ENCODE assay signal across 20 mouse cellular contexts in the genomic region with DNA sequence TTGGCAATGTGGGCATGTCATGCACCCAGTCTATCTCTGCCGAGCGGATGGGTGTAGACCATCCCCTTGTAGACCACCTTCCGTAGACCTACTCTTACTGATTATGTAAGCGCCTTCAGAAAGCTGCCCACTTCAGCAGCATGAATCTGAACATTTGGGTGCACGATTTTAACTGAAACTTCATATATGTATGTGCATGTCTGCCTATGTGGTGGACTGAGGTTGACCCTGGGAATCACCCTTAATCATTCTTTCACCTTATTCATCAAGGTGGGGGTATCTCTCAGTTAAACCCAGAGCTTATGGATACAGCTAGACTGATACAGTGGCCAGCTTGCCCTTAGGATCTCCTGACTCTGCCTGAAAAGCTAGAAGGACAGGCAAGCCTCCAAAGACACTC. TPM values are rescaled to one million over a fixed set of nuclear protein-coding genes. Genes with fewer than 3 reads are reported as not detected.
DNase-seq lines count a peak whose midpoint lies in the region; ATAC-seq lines count a peak whose summit lies in the region.
"Had no signal": no experiment of that assay in that cellular context is flagged by ENCODE, and none has a peak within 500 bp of the region (broad histone marks: within the 10 kb centered on the region; RNA-seq: fewer than 3 reads in every experiment).

No protein-coding gene starts in this region.

- H3K9me3 ChIP-seq in forebrain, embryonic 13.5 days (replicated peaks) = no peaks in the 10 kb centered on the region
- H3K9me3 ChIP-seq in forebrain, embryonic 10.5 days = no peaks in the 10 kb centered on the region
- no peaks in the 10 kb centered on the region for H3K9me3 ChIP-seq in forebrain, embryonic 14.5 days (replicated peaks; ENCODE audit: control insufficient read depth, low read length)
- H3K9me3 ChIP-seq in hindbrain, embryonic 16.5 days (ENCODE audit: control insufficient read depth, low read length) = no peaks in the 10 kb centered on the region
- H3K9me3 ChIP-seq in neural tube, embryonic 13.5 days = no peaks in the 10 kb centered on the region
- H3K9me3 ChIP-seq: heart, embryonic 15.5 days; lung, embryonic 15.5 days; midbrain, embryonic 12.5 days had no signal

- H3K4me3 ChIP-seq in forebrain, embryonic 13.5 days = peak overlapping the region; percentile 91
- no peak overlapping the region for H3K4me3 ChIP-seq in forebrain, embryonic 10.5 days
- H3K4me3 ChIP-seq in forebrain, embryonic 14.5 days (ENCODE audit: low read depth, low read length) = peak overlapping the region; percentile 16
- no peak overlapping the region for H3K4me3 ChIP-seq in hindbrain, embryonic 16.5 days (ENCODE audit: low read length)
- H3K4me3 ChIP-seq in neural tube, embryonic 13.5 days = peak overlapping the region; percentile 3; the same call in 1 of the 2 replicates
- H3K4me3 ChIP-seq: heart, embryonic 15.5 days; lung, embryonic 15.5 days; midbrain, embryonic 12.5 days had no signal

- H3K9ac ChIP-seq in forebrain, embryonic 13.5 days = no peak overlapping the region
- no peak overlapping the region for H3K9ac ChIP-seq in forebrain, embryonic 14.5 days (ENCODE audit: low read length)
- H3K9ac ChIP-seq in hindbrain, embryonic 16.5 days (ENCODE audit: low read depth, low read length) = no peak overlapping the region
- no peak overlapping the region for H3K9ac ChIP-seq in neural tube, embryonic 13.5 days
- H3K9ac ChIP-seq: heart, embryonic 15.5 days; liver, embryonic 14.5 days; lung, embryonic 15.5 days; midbrain, embryonic 12.5 days had no signal

- peaks cover 26% of the 10 kb centered on the region for H3K36me3 ChIP-seq in forebrain, embryonic 13.5 days (ENCODE audit: poor library complexity, severe bottlenecking)
- H3K36me3 ChIP-seq in forebrain, embryonic 10.5 days (replicated peaks) = peaks cover 33% of the 10 kb centered on the region
- peaks cover 11% of the 10 kb centered on the region; the same call in 1 of the 2 replicates for H3K36me3 ChIP-seq in forebrain, embryonic 14.5 days (ENCODE audit: control insufficient read depth, insufficient read depth, low read length)
- H3K36me3 ChIP-seq in hindbrain, embryonic 16.5 days (ENCODE audit: control insufficient read depth, insufficient read depth, low read length) = no peaks in the 10 kb centered on the region
- peaks cover 21% of the 10 kb centered on the region for H3K36me3 ChIP-seq in neural tube, embryonic 13.5 days
- H3K36me3 ChIP-seq: G1E; heart, embryonic 15.5 days; lung, embryonic 15.5 days had no signal

- H3K27me3 ChIP-seq in forebrain, embryonic 13.5 days = no peaks in the 10 kb centered on the region
- peaks cover 23% of the 10 kb centered on the region for H3K27me3 ChIP-seq in forebrain, embryonic 10.5 days (ENCODE audit: poor library complexity, severe bottlenecking)
- no peaks in the 10 kb centered on the region for H3K27me3 ChIP-seq in forebrain, embryonic 14.5 days (replicated peaks; ENCODE audit: control insufficient read depth, insufficient read depth, low read length)
- no peaks in the 10 kb centered on the region for H3K27me3 ChIP-seq in hindbrain, embryonic 16.5 days (replicated peaks; ENCODE audit: control insufficient read depth, insufficient read depth, low read length)
- no peaks in the 10 kb centered on the region for H3K27me3 ChIP-seq in neural tube, embryonic 13.5 days
- H3K27me3 ChIP-seq: midbrain, embryonic 12.5 days had no signal

- H3K4me2 ChIP-seq in forebrain, embryonic 13.5 days = peak overlapping the region; percentile 75
- peak overlapping the region; percentile 79 for H3K4me2 ChIP-seq in forebrain, embryonic 14.5 days (ENCODE audit: low read length)
- peak overlapping the region; percentile 71 for H3K4me2 ChIP-seq in hindbrain, embryonic 16.5 days (ENCODE audit: low read length)
- peak overlapping the region; percentile 82 for H3K4me2 ChIP-seq in neural tube, embryonic 13.5 days
- H3K4me2 ChIP-seq: heart, embryonic 15.5 days; lung, embryonic 15.5 days had no signal

- DNase-seq in forebrain, embryonic 10.5 days (ENCODE audit: extremely low spot score, low spot score) = no peak
- no peak for DNase-seq in forebrain, embryonic 14.5 days (ENCODE audit: low spot score)
- DNase-seq in right cerebral cortex, postnatal 36 days (ENCODE audit: low spot score in 2 of 2) = no peak
- no peak for DNase-seq in spleen, postnatal 14 days (ENCODE audit: low spot score in 2 of 2)
- DNase-seq: adrenal gland, postnatal 10 days; cerebellum, adult 9-11 months; gastrocnemius, postnatal 25 days; kidney, adult 11 months; layer of hippocampus, postnatal 36 days; thymus, postnatal 25 days had no signal

- 98% methylated on average over 5 of the region's 5 CpGs for WGBS in forebrain, embryonic 13.5 days
- WGBS in forebrain, embryonic 10.5 days = 96% methylated on average over 5 of the region's 5 CpGs
- WGBS in forebrain, embryonic 14.5 days = 96% methylated on average over 5 of the region's 5 CpGs
- WGBS in hindbrain, embryonic 16.5 days = over 99% methylated on average over 5 of the region's 5 CpGs
- WGBS in neural tube, embryonic 13.5 days = 96% methylated on average over 5 of the region's 5 CpGs

- H3K4me1 ChIP-seq in forebrain, embryonic 13.5 days = peaks cover 44% of the 10 kb centered on the region
- H3K4me1 ChIP-seq in forebrain, embryonic 10.5 days = peaks cover 39% of the 10 kb centered on the region
- peaks cover 24% of the 10 kb centered on the region for H3K4me1 ChIP-seq in forebrain, embryonic 14.5 days (ENCODE audit: control insufficient read depth, insufficient read depth, low read length)
- peaks cover 32% of the 10 kb centered on the region for H3K4me1 ChIP-seq in hindbrain, embryonic 16.5 days (ENCODE audit: control insufficient read depth, insufficient read depth, low read depth, low read length)
- peaks cover 48% of the 10 kb centered on the region for H3K4me1 ChIP-seq in neural tube, embryonic 13.5 days (replicated peaks)

- no peak overlapping the region for H3K27ac ChIP-seq in forebrain, embryonic 13.5 days
- no peak overlapping the region for H3K27ac ChIP-seq in forebrain, embryonic 10.5 days
- no peak overlapping the region for H3K27ac ChIP-seq in forebrain, embryonic 14.5 days (ENCODE audit: low read depth, low read length)
- no peak overlapping the region for H3K27ac ChIP-seq in hindbrain, embryonic 16.5 days (ENCODE audit: low read depth, low read length)
- no peak overlapping the region for H3K27ac ChIP-seq in neural tube, embryonic 13.5 days (replicated peaks)
- H3K27ac ChIP-seq: heart, embryonic 15.5 days; liver, embryonic 14.5 days; lung, embryonic 15.5 days; macrophage; midbrain, embryonic 12.5 days had no signal

- ATAC-seq in forebrain, embryonic 13.5 days = no peak
- no peak for ATAC-seq in forebrain, embryonic 14.5 days
- ATAC-seq in hindbrain, embryonic 16.5 days = no peak
- no peak for ATAC-seq in neural tube, embryonic 13.5 days (ENCODE audit: low read depth)
- ATAC-seq: activated CD4-positive, CD25-positive, alpha-beta regulatory T cell, adult 4 months had no signal

RNA-seq across cellular contexts. Expression of a gene that starts 3.6 kb away (rescaled TPM):
- 81.1 and 87.2 TPM in 2 replicates for polyA plus RNA-seq in forebrain, embryonic 13.5 days (2015; fragmentation: Nextera tagmentation; extraction: Ambion mirVana)
- polyA plus RNA-seq in forebrain, embryonic 10.5 days (2016; fragmentation: Nextera tagmentation; extraction: Ambion mirVana) = 18.2 and 22.7 TPM in 2 replicates
- polyA plus RNA-seq in forebrain, embryonic 14.5 days (2014; fragmentation: Nextera tagmentation; extraction: Ambion mirVana) = 53.6 and 68.2 TPM in 2 replicates
- polyA plus RNA-seq in hindbrain, embryonic 16.5 days (2015; fragmentation: Nextera tagmentation; extraction: Ambion mirVana) = 74.9 and 84.2 TPM in 2 replicates
- 69.4 and 72.2 TPM in 2 replicates for polyA plus RNA-seq in neural tube, embryonic 13.5 days (2015; fragmentation: Nextera tagmentation; extraction: Ambion mirVana)
- polyA plus RNA-seq: G1E had no signal

Comparison
In these comparisons a context has a peak if more than half of its experiments do, and no peak if none do; other contexts are left out.
1. H3K4me3 ChIP-seq: peak in forebrain, embryonic 13.5 days (single experiment), forebrain, embryonic 14.5 days (single experiment) and neural tube, embryonic 13.5 days (single experiment); none in forebrain, embryonic 10.5 days (single experiment) and hindbrain, embryonic 16.5 days (single experiment).
2. Peak in every context shown above with its lines, with median percentiles within 50 percentile points of each other: H3K4me2 ChIP-seq.